Mouse (Mus musculus) CD8-positive naive resting alpha-beta T cell, adult 2 months (primary cell): ENCODE measurements around the gene Fbp1.
"Not testable (repeated sequence)": the region's sequence is repeated elsewhere in the genome, so short reads cannot be mapped to it uniquely, and the experiment has no call there.

Experiments used
- DNase-seq, 2 experiments: peaks; one replicate each; pipeline ENCODE4 v3.0.0; 2022; ENCODE audit warnings: low read depth in 2 of 2, low spot score in 2 of 2

The Fbp1 gene

GRCm38 (mm10) chr13:62884536-62884935 is 3.5 kb downstream of the Fbp1 start:
- no peak for DNase-seq

DNA sequence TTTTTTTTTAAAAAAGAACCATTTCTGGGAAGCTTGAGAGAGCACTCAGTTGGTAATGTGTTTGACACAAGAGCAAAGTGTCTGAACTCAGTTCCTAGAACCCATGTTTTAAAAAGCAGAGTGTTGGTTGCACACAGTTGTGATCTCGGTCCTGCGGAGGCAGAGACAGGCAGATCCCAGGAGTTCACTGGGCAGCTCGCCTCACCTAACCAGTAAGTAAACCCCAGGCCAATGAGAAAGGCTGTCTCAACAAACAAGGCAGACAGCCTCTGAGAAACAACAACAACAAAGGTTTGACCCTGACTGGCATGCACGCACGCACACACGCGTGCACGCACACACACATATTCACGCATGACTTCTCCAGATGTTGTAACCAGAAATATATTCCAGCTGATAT is 4.2 kb downstream of the Fbp1 start:
- no peak for DNase-seq

GRCm38 (mm10) chr13:62883436-62883835 is 4.6 kb downstream of the Fbp1 start:
- DNase-seq: no peak

- no peak for DNase-seq
Measured at GRCm38 (mm10) chr13:62882856-62883255, 5.2 kb downstream of the Fbp1 start.

- DNase-seq: no peak
Measured at GRCm38 (mm10) chr13:62881336-62881735, 6.7 kb downstream of the Fbp1 start.

DNA sequence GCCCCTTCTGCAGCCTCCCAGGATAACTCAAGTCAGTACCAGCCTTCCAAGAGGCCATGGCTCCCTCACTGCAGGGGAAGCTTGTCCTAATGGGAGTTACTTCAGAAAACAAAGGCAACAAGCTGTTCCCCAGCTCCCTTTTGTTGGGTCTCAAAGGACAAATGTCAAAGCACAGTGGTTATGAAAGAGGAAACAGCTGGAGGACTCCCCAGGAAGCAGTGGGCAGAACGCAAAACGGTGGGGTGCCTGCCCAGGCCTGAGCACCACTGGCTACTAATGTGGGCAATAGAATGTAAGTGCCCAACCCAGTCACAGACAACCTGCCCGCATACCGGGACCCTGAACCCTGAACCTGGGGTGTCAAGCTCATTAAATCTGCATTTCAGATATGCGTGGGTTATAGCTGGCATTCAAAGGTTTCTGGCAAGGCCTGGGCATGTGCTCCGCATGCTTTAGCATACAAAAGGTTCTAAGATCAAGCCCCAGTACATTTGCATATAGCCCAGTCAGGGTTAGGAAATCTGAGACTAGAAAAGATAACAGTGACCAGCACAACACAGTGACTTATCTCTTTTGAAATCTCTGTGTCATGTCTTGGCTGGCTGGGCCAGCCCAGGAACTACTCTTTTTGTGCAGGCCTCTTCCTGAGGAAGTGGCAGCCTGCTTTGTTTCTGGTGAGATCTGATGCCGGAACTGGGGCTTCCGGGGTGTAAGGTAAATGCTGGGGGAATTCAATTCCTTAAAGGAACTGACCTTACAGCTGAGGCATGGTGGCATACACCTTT is 8.1 kb downstream of the Fbp1 start:
- peak; percentile 12 for DNase-seq

- DNase-seq: no peak
Measured at GRCm38 (mm10) chr13:62879411-62879810, 8.7 kb downstream of the Fbp1 start.

DNA sequence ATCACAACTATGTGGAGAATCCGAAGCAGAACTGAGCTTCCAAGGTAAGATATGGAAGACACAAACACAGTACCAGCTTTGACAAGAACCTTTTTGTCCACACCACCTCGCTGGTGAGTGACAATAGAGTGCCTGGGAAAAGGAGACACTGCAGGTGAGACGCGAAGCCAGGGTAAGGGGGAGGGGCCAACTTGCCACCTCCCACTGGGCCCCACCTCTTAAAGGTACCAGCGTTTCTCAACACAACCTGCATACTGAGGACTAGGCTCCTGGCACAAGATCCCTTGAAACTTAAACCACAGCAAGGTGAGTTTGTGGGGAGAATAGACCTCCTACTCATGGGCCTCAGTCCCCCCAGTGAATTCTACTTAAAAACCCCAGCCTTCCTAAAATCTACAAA is 10.8 kb downstream of the Fbp1 start:
- no peak for DNase-seq

GRCm38 (mm10) chr13:62876111-62876510 is 12.0 kb downstream of the Fbp1 start:
- no peak for DNase-seq

GRCm38 (mm10) chr13:62872252-62872651 is 15.8 kb downstream of the Fbp1 start:
- no peak for DNase-seq

GRCm38 (mm10) chr13:62870605-62871004 is 17.5 kb downstream of the Fbp1 start:
- DNase-seq: no peak

DNA sequence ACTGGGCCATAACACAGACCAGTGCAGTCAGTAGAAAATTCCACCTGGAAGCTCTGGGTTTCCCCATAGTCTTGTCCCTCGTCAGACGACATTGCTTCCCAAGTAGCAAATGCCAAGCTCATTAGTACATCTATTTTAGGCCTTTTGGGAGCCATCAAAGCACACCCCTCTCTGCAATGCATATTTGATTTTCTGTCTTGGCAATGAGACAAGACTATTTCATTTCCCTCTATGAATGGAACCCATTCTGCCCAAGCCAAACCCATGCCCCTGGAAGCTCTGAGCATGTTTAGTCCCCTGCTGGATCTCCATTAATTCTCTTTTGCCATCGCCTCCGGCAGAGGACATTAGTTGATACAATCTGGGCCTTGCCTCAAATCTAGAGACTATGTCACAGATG is 21.3 kb downstream of the Fbp1 start:
- no peak for DNase-seq

- no peak for DNase-seq
Measured at GRCm38 (mm10) chr13:62865651-62866315, 22.3 kb downstream of the Fbp1 start.

DNA sequence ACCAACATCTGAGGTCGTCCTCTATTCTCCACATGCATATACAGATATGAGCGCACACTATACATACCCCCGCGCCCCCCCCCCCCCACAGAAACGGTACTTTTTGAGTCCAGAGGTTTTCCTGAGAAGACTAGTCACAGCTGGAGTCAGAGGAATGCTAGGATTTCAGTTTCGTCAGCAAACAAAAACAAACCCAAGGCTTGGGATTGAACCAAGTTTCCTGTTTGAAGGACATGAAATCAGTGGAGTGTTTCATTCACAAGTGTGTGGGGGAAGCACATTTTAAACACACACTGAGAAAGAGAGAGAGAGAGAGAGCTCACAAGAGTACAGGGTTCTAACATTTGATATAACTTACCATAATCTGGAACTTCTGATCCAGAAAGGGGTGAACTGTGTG is 24.3 kb downstream of the Fbp1 start:
- no peak for DNase-seq

DNA sequence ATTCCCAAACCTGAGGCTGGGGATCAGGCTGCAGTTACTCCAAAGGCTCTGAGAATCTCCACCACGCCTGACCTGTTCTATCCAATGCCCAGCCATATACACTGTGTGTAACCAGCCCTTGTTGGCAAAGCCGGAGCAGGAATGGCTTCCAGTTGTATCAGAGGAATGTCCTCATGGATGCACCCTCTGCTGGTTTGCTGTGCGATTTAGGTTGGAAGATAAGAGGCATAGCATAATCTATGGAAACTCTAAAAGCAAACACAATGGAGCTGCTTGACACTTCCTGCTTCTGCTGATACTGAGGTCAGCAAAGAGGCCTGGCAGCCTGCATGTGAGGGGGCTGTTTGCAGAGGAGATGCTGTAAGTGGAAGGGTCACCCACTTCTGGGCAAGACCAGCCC is 25.2 kb downstream of the Fbp1 start:
- DNase-seq: no peak

DNA sequence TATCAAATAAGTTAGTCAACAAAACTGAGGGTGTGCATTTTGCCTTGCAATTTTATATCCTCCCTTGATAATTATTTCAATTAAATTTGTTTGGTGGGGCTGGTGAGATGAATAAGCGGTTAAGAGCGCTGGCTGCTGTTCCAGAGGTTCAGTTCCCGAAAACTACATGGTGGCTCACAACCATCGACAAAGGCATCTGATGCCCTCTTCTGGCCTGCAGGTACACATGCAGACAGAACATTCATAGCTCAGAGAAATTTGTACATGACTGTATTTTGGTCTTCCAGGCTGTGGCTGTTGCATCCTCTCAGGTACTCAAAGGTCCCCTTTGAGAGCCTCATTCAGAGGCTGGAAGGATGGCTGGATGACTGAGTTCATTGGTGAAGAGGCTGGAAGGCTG is 28.0 kb downstream of the Fbp1 start:
- no peak for DNase-seq

DNA sequence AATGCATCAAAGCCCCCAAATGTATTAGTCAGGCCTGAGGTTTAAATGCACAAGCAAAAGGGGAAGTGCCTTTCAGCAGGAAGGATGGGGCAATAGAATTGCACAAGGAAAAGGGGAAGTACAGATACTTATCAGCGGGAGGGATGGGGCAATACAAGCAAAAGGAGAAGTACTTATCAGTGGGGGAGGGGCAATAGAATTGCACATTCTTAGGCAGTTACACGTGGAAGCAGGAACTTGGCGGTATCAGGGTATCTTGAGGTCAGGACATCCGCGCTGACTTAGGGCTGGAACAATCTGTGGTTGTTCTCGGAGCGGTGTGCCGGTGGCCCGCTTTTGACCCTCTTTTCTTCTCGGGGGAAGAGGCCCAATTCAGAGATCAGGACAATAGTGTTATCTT is 28.8 kb downstream of the Fbp1 start:
- not testable (repeated sequence) for DNase-seq

DNA sequence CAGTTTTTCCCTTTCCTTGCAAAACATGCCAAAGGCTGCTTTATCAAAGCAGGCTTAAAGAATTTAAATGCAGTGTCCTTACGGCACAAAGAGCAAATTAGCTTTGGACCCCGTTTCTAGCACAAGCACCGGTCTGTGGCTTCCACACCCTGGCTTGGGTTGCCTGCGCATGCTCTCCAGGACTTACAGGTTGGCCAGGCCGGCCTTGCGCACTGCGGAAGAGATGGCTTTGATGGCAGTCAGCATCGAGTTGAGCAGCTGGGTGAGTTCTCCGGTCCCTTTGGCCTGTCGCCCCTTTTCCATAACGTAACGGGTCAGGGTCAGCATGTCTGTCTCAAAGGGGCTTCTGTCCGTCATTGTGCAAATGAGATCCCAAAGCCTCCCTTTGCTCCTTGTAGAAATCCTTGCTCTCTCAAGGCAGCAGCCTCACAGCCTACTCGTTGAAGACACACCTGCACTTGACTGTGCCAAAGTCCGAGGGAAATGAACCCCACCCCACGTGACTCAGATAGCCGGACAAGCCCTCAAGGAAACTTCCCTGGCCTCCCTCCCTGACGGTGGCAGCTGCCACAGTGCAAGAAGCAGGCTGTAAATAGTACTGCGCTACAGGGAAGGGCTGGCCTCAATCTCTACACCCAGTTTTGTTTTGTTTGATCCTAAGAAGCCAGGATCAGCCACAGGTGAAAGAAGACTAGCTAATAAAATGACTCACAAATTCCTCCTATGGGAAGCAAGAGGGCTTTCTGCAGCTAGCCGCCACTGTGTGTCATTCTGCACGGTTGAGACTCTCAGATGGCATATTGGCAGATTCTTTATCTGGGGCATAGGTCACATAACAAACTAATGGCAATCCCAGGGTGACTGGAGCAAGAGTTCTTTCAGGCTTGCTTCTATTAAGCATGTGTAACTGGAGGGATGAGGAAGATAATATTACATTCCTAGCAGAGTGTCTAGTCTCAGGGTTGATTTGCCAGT is 29.9 kb downstream of the Fbp1 start, which contains the start of gene Fbp2:
Gene Fbp2, minus strand, starts transcription at position 482 of the 975 bp plus-strand sequence.
- no peak for DNase-seq

GRCm38 (mm10) chr13:62856850-62857249 is 31.2 kb downstream of the Fbp1 start:
- DNase-seq: no peak

DNA sequence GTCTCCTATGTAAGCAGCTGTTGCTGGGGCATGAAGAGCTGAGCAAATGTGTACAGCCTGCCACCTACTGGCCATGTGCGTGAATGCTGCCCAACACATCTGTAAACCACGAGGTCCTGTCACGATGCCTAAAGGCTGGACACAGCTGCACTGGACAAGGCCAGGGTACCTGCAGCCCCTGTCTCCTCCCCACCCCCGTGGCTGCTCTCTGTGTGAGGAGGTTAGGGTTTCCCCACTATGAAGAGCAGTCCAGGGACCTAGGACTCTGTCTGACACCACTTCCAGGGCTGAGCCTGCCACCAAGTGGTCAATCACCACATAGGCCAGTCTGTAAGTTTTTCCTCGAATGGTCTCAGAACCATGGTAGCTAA is 31.8 kb downstream of the Fbp1 start:
- peak; percentile 50 to 64 for DNase-seq
